ENCODE assay signal across 10 mouse cellular contexts in the genomic region with DNA sequence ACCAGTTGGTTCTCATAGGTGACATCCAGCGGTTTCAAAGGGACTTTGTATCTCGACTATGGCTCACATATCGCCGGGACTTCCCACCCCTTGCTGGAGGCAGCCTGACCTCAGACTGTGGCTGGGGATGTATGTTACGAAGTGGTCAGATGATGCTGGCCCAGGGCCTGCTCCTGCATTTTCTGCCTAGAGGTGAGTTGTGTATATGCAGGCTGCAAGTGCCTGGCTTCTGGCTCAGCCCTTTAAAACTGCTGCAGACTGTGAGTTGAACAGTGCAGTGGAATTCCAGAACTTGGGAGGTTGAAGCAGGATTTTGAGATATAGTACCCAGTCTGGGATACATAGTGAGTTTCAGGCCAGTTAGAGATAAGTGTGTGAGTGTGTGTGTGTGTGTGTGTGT. TPM values are rescaled to one million over a fixed set of nuclear protein-coding genes. Genes with fewer than 3 reads are reported as not detected.
DNase-seq lines count a peak whose midpoint lies in the region; ATAC-seq and TF ChIP-seq lines count a peak whose summit lies in the region.
"Had no signal": no experiment of that assay in that cellular context is flagged by ENCODE, and none has a peak within 500 bp of the region (broad histone marks: within the 10 kb centered on the region; RNA-seq: fewer than 3 reads in every experiment).

No protein-coding gene starts in this region.

- TF ChIP-seq CTCF in G1E (IDR thresholded peaks at IDR 0.05; ENCODE audit: low read depth, low read length) = no peak

- H3K36me3 ChIP-seq in hindbrain, embryonic 13.5 days = peaks cover 50% of the 10 kb centered on the region
- no peaks in the 10 kb centered on the region; the same call in 1 of the 2 replicates for H3K36me3 ChIP-seq in hindbrain, embryonic 11.5 days (ENCODE audit: control insufficient read depth, insufficient read depth, low read length)
- H3K36me3 ChIP-seq in G1E (replicated peaks) = peaks cover 56% of the 10 kb centered on the region
- H3K36me3 ChIP-seq in embryonic facial prominence, embryonic 10.5 days (replicated peaks) = peaks cover 52% of the 10 kb centered on the region
- peaks cover 51% of the 10 kb centered on the region for H3K36me3 ChIP-seq in liver, embryonic 16.5 days (ENCODE audit: control insufficient read depth, insufficient read depth)

- H3K4me1 ChIP-seq in hindbrain, embryonic 13.5 days (replicated peaks) = peaks cover 25% of the 10 kb centered on the region
- peaks cover 8% of the 10 kb centered on the region for H3K4me1 ChIP-seq in hindbrain, embryonic 11.5 days (replicated peaks; ENCODE audit: control insufficient read depth, insufficient read depth, low read length)
- H3K4me1 ChIP-seq in G1E (ENCODE audit: insufficient read depth, low read depth, low read length) = peaks cover 48% of the 10 kb centered on the region
- peaks cover 23% of the 10 kb centered on the region for H3K4me1 ChIP-seq in embryonic facial prominence, embryonic 10.5 days
- peaks cover 43% of the 10 kb centered on the region for H3K4me1 ChIP-seq in liver, embryonic 16.5 days (ENCODE audit: control insufficient read depth, low read depth, low read length)

- H3K27me3 ChIP-seq in hindbrain, embryonic 13.5 days = no peaks in the 10 kb centered on the region
- no peaks in the 10 kb centered on the region for H3K27me3 ChIP-seq in hindbrain, embryonic 11.5 days (ENCODE audit: control insufficient read depth, insufficient read depth, low read length)
- no peaks in the 10 kb centered on the region for H3K27me3 ChIP-seq in G1E (ENCODE audit: insufficient read depth, low read length)
- no peaks in the 10 kb centered on the region for H3K27me3 ChIP-seq in embryonic facial prominence, embryonic 10.5 days (replicated peaks; ENCODE audit: low read depth, poor library complexity, severe bottlenecking)
- no peaks in the 10 kb centered on the region for H3K27me3 ChIP-seq in liver, embryonic 16.5 days (ENCODE audit: control insufficient read depth, insufficient read depth, low read depth, low read length)

- 95% methylated on average over 5 of the region's 5 CpGs for WGBS in hindbrain, embryonic 13.5 days
- WGBS in hindbrain, embryonic 11.5 days = 92% methylated on average over 5 of the region's 5 CpGs
- WGBS in embryonic facial prominence, embryonic 10.5 days = 87% methylated on average over 5 of the region's 5 CpGs
- WGBS in liver, embryonic 16.5 days (ENCODE audit: insufficient replicate concordance) = 85% methylated on average over 5 of the region's 5 CpGs

- peak overlapping the region; percentile 82 for H3K4me3 ChIP-seq in hindbrain, embryonic 13.5 days
- no peak overlapping the region for H3K4me3 ChIP-seq in hindbrain, embryonic 11.5 days (ENCODE audit: low read depth, low read length)
- H3K4me3 ChIP-seq in G1E (ENCODE audit: low read depth, low read length) = peak overlapping the region; percentile 38; the same call in 1 of the 2 replicates
- peak overlapping the region; percentile 93; the same call in 1 of the 2 replicates for H3K4me3 ChIP-seq in embryonic facial prominence, embryonic 10.5 days
- peak overlapping the region; percentile 83 for H3K4me3 ChIP-seq in liver, embryonic 16.5 days (ENCODE audit: low read depth, low read length)

- no peak for ATAC-seq in hindbrain, embryonic 13.5 days (ENCODE audit: low FRiP score)
- ATAC-seq in hindbrain, embryonic 11.5 days (ENCODE audit: low FRiP score) = no peak
- no peak for ATAC-seq in G1E (ENCODE audit: extremely low read depth, insufficient number of reproducible peaks, low FRiP score, poor library complexity, severe bottlenecking)
- ATAC-seq in liver, embryonic 16.5 days (ENCODE audit: low read depth) = no peak
- ATAC-seq: forebrain, postnatal 0 days had no signal

- no peaks in the 10 kb centered on the region for H3K9me3 ChIP-seq in hindbrain, embryonic 13.5 days
- H3K9me3 ChIP-seq in hindbrain, embryonic 11.5 days (ENCODE audit: control insufficient read depth, low read length) = no peaks in the 10 kb centered on the region
- H3K9me3 ChIP-seq in G1E (replicated peaks) = no peaks in the 10 kb centered on the region
- no peaks in the 10 kb centered on the region for H3K9me3 ChIP-seq in embryonic facial prominence, embryonic 10.5 days
- no peaks in the 10 kb centered on the region for H3K9me3 ChIP-seq in liver, embryonic 16.5 days (replicated peaks; ENCODE audit: control insufficient read depth, low read length)

- no peak overlapping the region for H3K27ac ChIP-seq in hindbrain, embryonic 13.5 days
- H3K27ac ChIP-seq in hindbrain, embryonic 11.5 days (ENCODE audit: low read depth, low read length) = no peak overlapping the region
- no peak overlapping the region for H3K27ac ChIP-seq in embryonic facial prominence, embryonic 10.5 days (replicated peaks)
- H3K27ac ChIP-seq in liver, embryonic 16.5 days (ENCODE audit: low read length) = peak overlapping the region; percentile 100; the same call in 1 of the 2 replicates

- H3K9ac ChIP-seq in hindbrain, embryonic 13.5 days = peak overlapping the region; percentile 90; the same call in 1 of the 2 replicates
- no peak overlapping the region for H3K9ac ChIP-seq in hindbrain, embryonic 11.5 days (ENCODE audit: low read depth, low read length)
- peak overlapping the region; percentile 96 for H3K9ac ChIP-seq in liver, embryonic 16.5 days (ENCODE audit: low read depth, low read length)
- H3K9ac ChIP-seq: forebrain, postnatal 0 days had no signal

- no peak for DNase-seq in hindbrain, embryonic 11.5 days (ENCODE audit: low spot score)
- no peak for DNase-seq in G1E (ENCODE audit: low spot score)
- DNase-seq in embryonic facial prominence, embryonic 10.5 days (ENCODE audit: low spot score) = no peak
- DNase-seq in adipocyte (ENCODE audit: low spot score) = no peak
- DNase-seq in layer of hippocampus, postnatal 14 days (ENCODE audit: low spot score in 2 of 2) = no peak
- DNase-seq: cerebellum, postnatal 25 days; forebrain, postnatal 0 days; lung, postnatal 4 days had no signal

- peak overlapping the region; percentile 90 for H3K4me2 ChIP-seq in hindbrain, embryonic 13.5 days
- no peak overlapping the region for H3K4me2 ChIP-seq in hindbrain, embryonic 11.5 days (replicated peaks; ENCODE audit: low read depth, low read length)
- H3K4me2 ChIP-seq in liver, embryonic 16.5 days (ENCODE audit: low read depth, low read length) = peak overlapping the region; percentile 76

RNA-seq across cellular contexts. Expression of a gene that starts 1.8 kb away (rescaled TPM):
- polyA plus RNA-seq in hindbrain, embryonic 13.5 days (2015; fragmentation: Nextera tagmentation; extraction: Ambion mirVana) = 51.1 and 51.8 TPM in 2 replicates
- polyA plus RNA-seq in hindbrain, embryonic 11.5 days (2014; fragmentation: Nextera tagmentation; extraction: Ambion mirVana) = 45.3 and 50.6 TPM in 2 replicates
- total RNA-seq in G1E (2014; fragmentation: Nextera tagmentation) = 7.0 and 14.5 TPM in 2 replicates
- total RNA-seq in G1E (2017) = 9.1 and 11.0 TPM in 2 replicates
- polyA plus RNA-seq in G1E (2012) = 14.9 and 20.7 TPM in 2 replicates
- 37.8 and 41.3 TPM in 2 replicates for polyA plus RNA-seq in embryonic facial prominence, embryonic 10.5 days (2016; fragmentation: Nextera tagmentation; extraction: Ambion mirVana)
- 90.4 and 95.3 TPM in 2 replicates for polyA plus RNA-seq in liver, embryonic 16.5 days (2015; fragmentation: Nextera tagmentation; extraction: Ambion mirVana)
- 10 to 100 TPM; 33.5 to 39.3 TPM for total RNA-seq in layer of hippocampus, postnatal 14 days (2021)

RNA-seq across cellular contexts. Expression of a gene that starts 18.6 kb away (rescaled TPM):
- 2.8 and 3.4 TPM in 2 replicates for polyA plus RNA-seq in hindbrain, embryonic 13.5 days (2015; fragmentation: Nextera tagmentation; extraction: Ambion mirVana)
- 0.59 and 0.73 TPM in 2 replicates for polyA plus RNA-seq in hindbrain, embryonic 11.5 days (2014; fragmentation: Nextera tagmentation; extraction: Ambion mirVana)
- not detected in 2 replicates for total RNA-seq in G1E (2014; fragmentation: Nextera tagmentation)
- 0.11 TPM in 1 of 2 replicates, not detected in the other for total RNA-seq in G1E (2017)
- not detected in 2 replicates for polyA plus RNA-seq in G1E (2012)
- 0.22 TPM in 1 of 2 replicates, not detected in the other for polyA plus RNA-seq in embryonic facial prominence, embryonic 10.5 days (2016; fragmentation: Nextera tagmentation; extraction: Ambion mirVana)
- 0.13 and 0.14 TPM in 2 replicates for polyA plus RNA-seq in liver, embryonic 16.5 days (2015; fragmentation: Nextera tagmentation; extraction: Ambion mirVana)
- 1 to 10 TPM; 8.8 to 9.7 TPM for total RNA-seq in layer of hippocampus, postnatal 14 days (2021)

RNA-seq across cellular contexts. Expression of a gene that starts 20.9 kb away (rescaled TPM):
- polyA plus RNA-seq in hindbrain, embryonic 13.5 days (2015; fragmentation: Nextera tagmentation; extraction: Ambion mirVana) = 16.3 and 17.1 TPM in 2 replicates
- 13.5 and 15.9 TPM in 2 replicates for polyA plus RNA-seq in hindbrain, embryonic 11.5 days (2014; fragmentation: Nextera tagmentation; extraction: Ambion mirVana)
- total RNA-seq in G1E (2014; fragmentation: Nextera tagmentation) (45.4 and 52.7 TPM in 2 replicates), G1E (2017) (74.3 and 89.3 TPM in 2 replicates)
- 46.2 and 56.6 TPM in 2 replicates for polyA plus RNA-seq in G1E (2012)
- polyA plus RNA-seq in embryonic facial prominence, embryonic 10.5 days (2016; fragmentation: Nextera tagmentation; extraction: Ambion mirVana) = 16.2 and 18.0 TPM in 2 replicates
- 5.5 and 8.1 TPM in 2 replicates for polyA plus RNA-seq in liver, embryonic 16.5 days (2015; fragmentation: Nextera tagmentation; extraction: Ambion mirVana)
- 10 to 100 TPM; 32.1 to 33.4 TPM for total RNA-seq in layer of hippocampus, postnatal 14 days (2021)

RNA-seq across cellular contexts. Expression of a gene that starts 24.3 kb away (rescaled TPM):
- polyA plus RNA-seq in hindbrain, embryonic 13.5 days (2015; fragmentation: Nextera tagmentation; extraction: Ambion mirVana) = 89.2 and 90.3 TPM in 2 replicates
- 80.3 and 83.2 TPM in 2 replicates for polyA plus RNA-seq in hindbrain, embryonic 11.5 days (2014; fragmentation: Nextera tagmentation; extraction: Ambion mirVana)
- total RNA-seq in G1E (2014; fragmentation: Nextera tagmentation) (15.4 and 35.8 TPM in 2 replicates), G1E (2017) (30.3 and 31.2 TPM in 2 replicates)
- 14.3 and 17.4 TPM in 2 replicates for polyA plus RNA-seq in G1E (2012)
- 40.9 and 45.1 TPM in 2 replicates for polyA plus RNA-seq in embryonic facial prominence, embryonic 10.5 days (2016; fragmentation: Nextera tagmentation; extraction: Ambion mirVana)
- 120 and 128 TPM in 2 replicates for polyA plus RNA-seq in liver, embryonic 16.5 days (2015; fragmentation: Nextera tagmentation; extraction: Ambion mirVana)
- total RNA-seq in layer of hippocampus, postnatal 14 days (2021) = 10 to 100 TPM; 58.9 to 62.0 TPM

RNA-seq across cellular contexts. Expression of a gene that starts 27.7 kb away (rescaled TPM):
- 61.8 and 64.7 TPM in 2 replicates for polyA plus RNA-seq in hindbrain, embryonic 13.5 days (2015; fragmentation: Nextera tagmentation; extraction: Ambion mirVana)
- 23.6 and 23.7 TPM in 2 replicates for polyA plus RNA-seq in hindbrain, embryonic 11.5 days (2014; fragmentation: Nextera tagmentation; extraction: Ambion mirVana)
- total RNA-seq in G1E (2014; fragmentation: Nextera tagmentation) (16.7 and 21.3 TPM in 2 replicates), G1E (2017) (46.4 and 48.1 TPM in 2 replicates)
- 73.3 and 81.7 TPM in 2 replicates for polyA plus RNA-seq in G1E (2012)
- 47.8 and 49.6 TPM in 2 replicates for polyA plus RNA-seq in embryonic facial prominence, embryonic 10.5 days (2016; fragmentation: Nextera tagmentation; extraction: Ambion mirVana)
- 26.2 and 27.7 TPM in 2 replicates for polyA plus RNA-seq in liver, embryonic 16.5 days (2015; fragmentation: Nextera tagmentation; extraction: Ambion mirVana)
- total RNA-seq in layer of hippocampus, postnatal 14 days (2021) = 10 to 100 TPM; 52.5 to 55.7 TPM
